Mouse (Mus musculus) embryonic facial prominence, embryonic 13.5 days (tissue): Measurements from ENCODE around the gene Trappc10. TPM values are rescaled to one million over a fixed set of nuclear protein-coding genes. Genes with fewer than 3 reads are reported as not detected.

Experiments
- ATAC-seq: fragments of 200-750 bp; cut with Nextera tagmentation; 2 replicates; pipeline ENCODE4 v1.8.0; 2017; ENCODE audit warnings: low read depth; ENCODE audit not compliant: insufficient number of reproducible peaks, insufficient read depth, low FRiP score, low TSS enrichment
- H3K27ac ChIP-seq: fragments of 300-500 bp; sonication (generic); 2 replicates; pipeline ENCODE4 v1.5.1; 2015; ENCODE audit warnings: moderate library complexity, mild to moderate bottlenecking, inconsistent platforms
- H3K27me3 ChIP-seq: fragments of 300-500 bp; sonication (generic); 2 replicates; pipeline ENCODE4 v1.6.1; 2015; ENCODE audit warnings: mild to moderate bottlenecking, inconsistent platforms
- H3K36me3 ChIP-seq: fragments of 300-500 bp; sonication (generic); 2 replicates; pipeline ENCODE4 v1.6.1; 2015; ENCODE audit warnings: mild to moderate bottlenecking, inconsistent platforms
- H3K4me1 ChIP-seq: fragments of 300-500 bp; sonication (generic); 2 replicates; pipeline ENCODE4 v1.6.1; 2015; ENCODE audit warnings: inconsistent platforms
- H3K4me2 ChIP-seq: fragments of 300-500 bp; sonication (generic); 2 replicates; pipeline ENCODE4 v1.6.1; 2015; ENCODE audit warnings: moderate library complexity, mild to moderate bottlenecking, inconsistent platforms
- H3K4me3 ChIP-seq: fragments of 300-500 bp; sonication (generic); 2 replicates; pipeline ENCODE4 v1.5.1; 2015; ENCODE audit warnings: mild to moderate bottlenecking, inconsistent platforms
- H3K9ac ChIP-seq: fragments of 300-500 bp; sonication (generic); 2 replicates; pipeline ENCODE4 v1.6.1; 2015; ENCODE audit warnings: mild to moderate bottlenecking, inconsistent platforms
- H3K9me3 ChIP-seq: fragments of 300-500 bp; sonication (generic); 2 replicates; pipeline ENCODE4 v1.6.1; 2016; ENCODE audit warnings: inconsistent platforms
- WGBS: fragments of 180-500 bp; shearing (Covaris S2); methylation state at CpG from one replicate; pipeline ENCODE4 v1.1.7; 2015; ENCODE audit warnings: mixed read lengths; 5-methylcytosine and 5-hydroxymethylcytosine counted together
- polyA plus RNA-seq: library from polyadenylated mRNA; unstranded; fragments of >200 nt; fragmentation: Nextera tagmentation; extraction: Ambion mirVana; gene quantifications from 2 replicates; pipeline ENCODE4 v1.2.1, GENCODE M21; 2015

Gene Trappc10
- polyA plus RNA-seq, result 12.0 and 14.5 TPM in 2 replicates

DNA sequence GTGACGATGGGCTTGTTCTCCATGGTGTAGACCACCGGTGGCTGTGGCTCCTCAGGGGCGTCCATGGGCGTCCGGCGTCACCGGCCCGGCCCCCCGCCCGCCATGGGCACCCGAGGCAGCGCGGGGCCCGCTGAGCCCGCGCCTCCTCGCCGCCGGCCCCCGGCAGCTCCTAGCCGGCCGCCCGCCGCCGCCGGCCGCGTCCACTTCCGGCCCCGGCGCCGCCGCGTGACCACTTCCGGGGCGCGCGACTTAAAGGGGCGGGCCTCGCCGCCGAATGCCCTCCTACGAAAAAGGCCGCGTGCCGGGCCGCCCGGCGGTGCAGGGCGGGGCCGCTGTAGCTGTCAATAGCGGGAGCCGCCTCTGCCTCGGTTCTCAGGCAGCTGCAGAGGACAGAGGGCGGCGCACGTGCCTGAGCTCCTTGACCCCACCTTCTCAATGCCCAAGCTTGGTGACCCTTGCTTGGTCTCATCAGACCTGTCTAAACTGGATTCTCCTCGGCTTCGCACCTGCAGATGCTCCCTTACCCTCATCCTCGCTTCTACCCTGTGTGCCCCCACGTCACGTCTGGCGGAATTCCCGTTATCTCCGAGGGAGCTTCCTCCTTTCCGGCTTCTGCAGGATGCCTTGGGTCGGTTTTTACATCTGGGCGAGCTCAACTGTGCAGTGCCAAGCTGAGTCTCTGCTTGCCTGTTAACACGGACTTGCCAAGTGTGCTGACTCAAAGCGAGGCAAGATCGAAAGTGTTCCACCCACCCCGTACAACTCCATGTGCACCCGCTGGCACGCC lies at the start of gene Trappc10:
Gene Trappc10, minus strand, starts transcription at position 204 of the 787 bp plus-strand sequence.
- Histone ChIP-seq H3K27me3 (no peaks in the 10 kb centered on the region), H3K27ac (peak within 1 kb of the TSS; percentile 12; the same call in 1 of the 2 replicates), H3K4me3 (peak within 1 kb of the TSS; percentile 83), H3K9me3 (no peaks in the 10 kb centered on the region), H3K36me3 (no peaks in the 10 kb centered on the region), H3K4me2 (peak within 1 kb of the TSS; percentile 94), H3K9ac (peak within 1 kb of the TSS; percentile 87), H3K4me1 (peaks cover 16% of the 10 kb centered on the region)
- ATAC-seq, result peak; percentile 92
- under 1% methylated on average over 71 of the region's 74 CpGs for WGBS

DNA sequence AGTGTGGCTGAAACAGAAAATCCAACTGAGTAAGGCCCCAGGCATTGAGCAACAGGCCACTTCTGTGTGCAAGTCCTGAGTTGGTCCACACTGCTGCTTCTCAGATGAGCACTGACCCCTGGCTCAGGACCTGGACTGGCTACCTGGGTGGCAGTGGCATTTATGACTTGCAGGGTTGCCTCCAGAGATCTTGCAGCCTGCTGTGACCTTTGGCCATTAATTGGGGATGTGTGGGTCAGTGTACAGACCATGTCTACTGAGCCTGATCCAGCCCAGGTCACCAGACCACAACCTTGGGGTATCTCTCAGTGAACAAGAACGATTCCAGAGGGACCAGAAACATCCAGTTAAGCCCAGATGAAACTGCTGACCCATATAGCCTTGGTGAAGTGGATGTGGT lies 49.1 kb upstream of the Trappc10 start:
- Histone ChIP-seq H3K4me3 (no peak overlapping the region), H3K4me2 (no peak overlapping the region), H3K4me1 (peaks cover 44% of the 10 kb centered on the region), H3K9ac (no peak overlapping the region), H3K27ac (no peak overlapping the region), H3K9me3 (no peaks in the 10 kb centered on the region), H3K27me3 (no peaks in the 10 kb centered on the region), H3K36me3 (no peaks in the 10 kb centered on the region)
- ATAC-seq, result no peak
- WGBS, result 61% methylated on average over 1 of the region's 1 CpGs

DNA sequence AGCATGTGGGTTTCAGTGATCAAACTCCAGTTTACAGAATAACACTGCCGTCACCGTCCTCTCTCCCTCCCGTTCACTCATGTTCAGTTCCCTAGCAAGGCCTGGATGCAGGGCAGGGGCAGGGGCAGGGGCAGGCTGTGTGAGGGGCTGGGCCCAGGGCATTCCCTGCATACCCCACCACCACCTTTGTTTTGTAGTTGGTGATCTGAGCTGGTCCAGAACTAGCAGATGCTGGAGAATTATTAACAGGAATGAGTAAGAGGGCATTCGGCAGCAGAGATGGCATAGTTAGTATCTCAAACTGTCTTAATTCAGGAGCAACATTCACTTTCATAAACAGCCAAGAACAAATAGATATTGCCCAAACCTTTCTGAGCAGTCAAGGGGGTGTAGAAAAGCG lies 47.9 kb upstream of the Trappc10 start:
- Histone ChIP-seq H3K4me3 (no peak overlapping the region), H3K9ac (no peak overlapping the region), H3K4me2 (no peak overlapping the region), H3K9me3 (no peaks in the 10 kb centered on the region), H3K4me1 (peaks cover 32% of the 10 kb centered on the region), H3K27me3 (no peaks in the 10 kb centered on the region), H3K27ac (no peak overlapping the region), H3K36me3 (peaks cover 7% of the 10 kb centered on the region)
- 88% methylated on average over 5 of the region's 5 CpGs for WGBS
- no peak for ATAC-seq

DNA sequence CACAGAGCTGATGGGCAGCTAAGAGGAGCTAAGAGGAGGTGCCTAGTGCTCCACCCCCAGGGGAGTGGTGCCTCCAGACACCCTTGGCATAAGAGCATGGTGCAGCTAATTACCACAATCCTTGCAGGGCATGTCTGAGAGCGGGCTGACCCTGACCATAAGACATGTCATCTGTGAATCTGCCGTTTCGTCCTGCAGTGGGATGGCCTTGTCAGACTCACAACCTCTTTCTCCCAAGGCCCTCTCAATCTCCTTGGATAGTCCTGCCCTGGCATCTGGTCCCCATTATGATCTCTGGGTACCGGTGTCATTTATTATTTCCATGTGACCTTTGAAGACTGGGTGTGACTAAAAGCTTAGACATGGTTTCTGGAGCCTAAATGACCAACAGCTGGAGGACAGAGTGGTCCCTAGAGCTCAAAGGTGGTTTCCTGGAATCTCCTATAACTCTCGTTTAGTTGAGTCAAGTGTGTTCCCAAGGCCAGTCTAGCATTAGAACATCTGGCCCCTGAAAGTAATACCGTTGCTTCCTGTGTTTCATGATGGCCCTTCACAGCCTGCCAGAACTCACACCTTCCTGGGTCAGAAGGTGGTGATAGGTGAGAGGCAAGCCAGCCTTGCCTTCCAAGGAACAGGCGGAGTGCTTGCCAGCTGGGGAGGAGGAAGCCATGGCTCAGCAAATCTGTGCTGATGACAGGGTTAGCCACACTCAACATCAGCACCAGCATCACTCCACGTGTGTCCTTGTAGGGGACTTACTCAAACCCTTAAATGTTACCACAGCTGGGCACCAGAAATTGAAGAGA lies 46.5 kb upstream of the Trappc10 start:
- WGBS, result 39% methylated on average over 8 of the region's 8 CpGs
- ATAC-seq, result no peak

DNA sequence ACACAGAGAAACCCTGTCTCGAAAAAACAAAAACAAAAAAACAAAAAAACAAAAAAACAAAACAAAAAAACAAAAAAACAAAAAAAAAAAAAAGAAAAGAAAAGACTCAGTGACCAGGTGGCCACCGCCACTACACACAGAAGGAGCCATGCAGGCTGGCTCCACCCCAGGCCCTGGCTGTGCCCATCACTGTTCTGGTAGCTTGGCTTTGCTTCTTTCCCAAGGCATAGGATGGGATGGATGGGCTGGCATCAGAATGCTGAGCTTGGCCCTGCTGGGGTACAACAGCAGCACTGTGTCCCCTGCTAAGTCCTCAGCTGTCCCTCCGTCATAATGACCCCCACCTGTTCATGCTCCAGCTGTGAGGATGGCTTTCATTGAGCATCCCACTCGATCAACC lies 44.5 kb upstream of the Trappc10 start:
- H3K4me1 ChIP-seq, result peaks cover 15% of the 10 kb centered on the region
- H3K4me2 ChIP-seq, result no peak overlapping the region
- no peak for ATAC-seq
- H3K27ac ChIP-seq, result no peak overlapping the region
- no peak overlapping the region for H3K4me3 ChIP-seq
- H3K27me3 ChIP-seq, result no peaks in the 10 kb centered on the region
- H3K9ac ChIP-seq, result no peak overlapping the region
- WGBS, result 73% methylated on average over 4 of the region's 4 CpGs
- H3K9me3 ChIP-seq, result no peaks in the 10 kb centered on the region
- peaks cover 36% of the 10 kb centered on the region for H3K36me3 ChIP-seq

More for the DNA sequence above, 46.5 kb upstream of the Trappc10 start:
- Histone ChIP-seq H3K9me3 (no peaks in the 10 kb centered on the region), H3K4me1 (peaks cover 27% of the 10 kb centered on the region), H3K4me3 (no peak overlapping the region), H3K36me3 (peaks cover 22% of the 10 kb centered on the region), H3K9ac (no peak overlapping the region), H3K27ac (no peak overlapping the region), H3K4me2 (no peak overlapping the region), H3K27me3 (no peaks in the 10 kb centered on the region)

DNA sequence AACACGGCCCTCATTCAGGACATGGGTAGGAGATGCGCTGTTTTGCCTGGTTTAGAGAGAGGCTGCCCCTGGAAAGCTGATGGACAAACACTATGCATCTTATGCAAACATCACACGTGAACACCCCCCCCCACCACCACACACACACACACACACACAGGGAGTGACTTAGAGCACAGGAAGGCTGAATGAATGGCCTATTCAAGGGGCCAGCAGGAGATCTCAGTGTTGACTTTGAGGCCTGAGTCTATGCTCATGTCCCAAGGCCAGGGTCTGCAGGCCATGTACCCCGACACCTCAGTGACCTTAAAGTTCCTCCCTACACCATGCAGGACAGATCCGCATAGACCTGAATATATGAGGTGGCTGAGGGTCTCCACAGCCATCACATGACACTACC lies 43.7 kb upstream of the Trappc10 start:
- WGBS, result 91% methylated on average over 5 of the region's 5 CpGs
- H3K9ac ChIP-seq, result no peak overlapping the region
- no peak for ATAC-seq

DNA sequence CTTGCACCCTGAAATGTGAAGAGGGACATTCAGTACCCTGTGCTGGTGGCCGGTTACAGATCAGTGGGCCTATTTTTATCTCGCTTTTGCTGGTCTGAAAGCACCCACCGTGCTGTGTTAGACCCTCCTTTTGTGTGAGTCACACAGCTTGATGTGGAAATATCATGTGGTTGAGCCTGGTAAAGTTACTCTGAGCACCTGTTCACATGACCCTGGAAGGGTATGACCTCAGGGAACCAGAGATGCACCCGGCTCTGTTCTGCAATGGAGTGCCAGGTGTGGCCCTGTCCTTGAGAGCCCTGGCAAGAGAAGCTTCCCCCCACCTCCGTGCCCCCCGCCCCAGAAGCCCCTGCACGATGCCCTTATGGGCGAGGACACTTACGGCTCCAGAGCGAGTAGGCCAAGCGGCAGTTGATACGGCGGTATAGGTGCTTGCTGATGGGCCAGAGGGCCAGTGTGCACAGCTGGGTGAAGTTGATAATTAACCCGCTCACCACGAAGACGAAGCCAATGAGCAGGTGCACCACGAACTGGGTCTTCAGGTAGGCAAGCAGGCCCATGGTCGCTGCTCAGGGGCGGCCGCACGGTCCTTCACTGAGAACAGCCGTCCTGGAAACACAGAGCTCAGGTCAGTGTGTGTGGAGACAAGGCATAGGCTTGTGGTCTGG lies 43.2 kb upstream of the Trappc10 start:
- Histone ChIP-seq H3K4me2 (no peak overlapping the region), H3K4me3 (no peak overlapping the region), H3K27me3 (no peaks in the 10 kb centered on the region), H3K4me1 (peaks cover 15% of the 10 kb centered on the region), H3K9me3 (no peaks in the 10 kb centered on the region), H3K36me3 (peaks cover 47% of the 10 kb centered on the region), H3K9ac (no peak overlapping the region), H3K27ac (no peak overlapping the region)
- WGBS, result 94% methylated on average over 22 of the region's 22 CpGs
- ATAC-seq, result no peak

More for the DNA sequence above, 43.7 kb upstream of the Trappc10 start:
- H3K36me3 ChIP-seq, result peaks cover 43% of the 10 kb centered on the region
- no peak overlapping the region for H3K27ac ChIP-seq
- H3K4me1 ChIP-seq, result peaks cover 15% of the 10 kb centered on the region
- H3K9me3 ChIP-seq, result no peaks in the 10 kb centered on the region
- no peaks in the 10 kb centered on the region for H3K27me3 ChIP-seq
- no peak overlapping the region for H3K4me3 ChIP-seq
- H3K4me2 ChIP-seq, result no peak overlapping the region

DNA sequence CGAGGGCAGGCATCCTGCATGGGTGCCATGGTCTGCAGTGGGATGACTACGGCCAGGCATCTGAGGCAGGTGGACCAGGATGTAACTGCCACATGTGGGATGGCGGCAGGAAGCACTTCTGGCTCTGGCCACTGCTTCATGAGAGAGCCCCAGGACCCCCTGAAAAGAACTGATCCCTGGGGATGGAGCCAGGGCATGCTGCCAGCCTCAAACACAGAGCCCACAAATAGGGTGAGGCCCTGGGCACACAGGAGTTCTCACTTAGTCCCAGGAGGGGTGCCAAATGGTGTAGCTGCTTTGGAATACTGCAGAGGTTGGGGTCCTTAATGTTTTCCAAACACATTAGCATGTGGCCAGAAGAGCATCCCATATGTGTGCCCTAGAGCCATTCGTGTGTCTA lies 41.5 kb upstream of the Trappc10 start:
- H3K4me3 ChIP-seq, result no peak overlapping the region
- 93% methylated on average over 4 of the region's 4 CpGs for WGBS
- H3K9me3 ChIP-seq, result no peaks in the 10 kb centered on the region
- no peak overlapping the region for H3K27ac ChIP-seq
- peaks cover 5% of the 10 kb centered on the region for H3K4me1 ChIP-seq
- ATAC-seq, result no peak
- no peaks in the 10 kb centered on the region for H3K27me3 ChIP-seq
- no peak overlapping the region for H3K4me2 ChIP-seq
- H3K36me3 ChIP-seq, result peaks cover 63% of the 10 kb centered on the region
- no peak overlapping the region for H3K9ac ChIP-seq

DNA sequence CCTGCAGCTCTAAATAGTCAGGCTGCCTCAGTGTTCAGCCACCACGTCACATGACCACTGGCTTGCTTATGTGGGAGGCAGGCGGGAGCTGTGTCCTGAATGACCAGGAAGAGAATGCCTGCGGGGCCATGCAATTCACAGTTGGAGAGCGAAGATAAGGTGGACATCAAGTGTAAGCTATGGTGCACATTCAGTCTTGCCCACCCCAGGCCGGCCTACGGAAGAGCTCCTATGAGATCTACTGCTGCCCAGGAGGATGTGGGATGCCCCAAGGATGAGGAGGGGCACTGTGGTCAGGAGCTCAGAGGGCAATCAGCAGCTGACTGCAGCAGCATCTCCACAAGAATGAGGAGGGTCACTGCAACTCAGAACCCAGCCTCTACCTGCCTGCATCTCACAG lies 41.0 kb upstream of the Trappc10 start:
- WGBS, result 92% methylated on average over 6 of the region's 6 CpGs
- Histone ChIP-seq H3K4me2 (no peak overlapping the region), H3K36me3 (peaks cover 68% of the 10 kb centered on the region), H3K4me1 (no peaks in the 10 kb centered on the region), H3K27ac (no peak overlapping the region), H3K9me3 (no peaks in the 10 kb centered on the region), H3K27me3 (no peaks in the 10 kb centered on the region), H3K4me3 (no peak overlapping the region), H3K9ac (no peak overlapping the region)
- no peak for ATAC-seq

DNA sequence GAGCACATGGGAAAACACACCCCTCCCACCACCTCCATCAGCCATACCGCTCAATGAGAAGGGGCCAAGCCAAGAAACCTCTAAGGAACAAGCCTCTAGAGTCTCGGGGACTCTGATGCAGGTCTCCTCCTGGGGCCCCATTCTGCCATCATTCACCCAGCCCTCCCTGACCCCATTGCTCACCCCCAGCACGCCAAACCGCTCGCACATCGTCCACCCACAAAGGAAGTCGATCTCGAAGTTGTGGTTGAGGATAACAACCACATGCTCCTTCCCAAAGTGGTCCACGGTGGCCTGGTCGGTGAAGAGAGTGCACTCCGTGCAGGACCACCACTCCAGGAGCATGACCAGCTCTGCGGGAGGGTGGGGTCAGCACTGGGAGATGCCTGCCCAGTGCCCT lies 40.4 kb upstream of the Trappc10 start:
- Histone ChIP-seq H3K9me3 (no peaks in the 10 kb centered on the region), H3K4me2 (no peak overlapping the region), H3K4me3 (no peak overlapping the region), H3K27me3 (no peaks in the 10 kb centered on the region), H3K36me3 (peaks cover 73% of the 10 kb centered on the region), H3K9ac (no peak overlapping the region), H3K27ac (no peak overlapping the region), H3K4me1 (no peaks in the 10 kb centered on the region)
- WGBS, result 88% methylated on average over 12 of the region's 12 CpGs
- no peak for ATAC-seq

DNA sequence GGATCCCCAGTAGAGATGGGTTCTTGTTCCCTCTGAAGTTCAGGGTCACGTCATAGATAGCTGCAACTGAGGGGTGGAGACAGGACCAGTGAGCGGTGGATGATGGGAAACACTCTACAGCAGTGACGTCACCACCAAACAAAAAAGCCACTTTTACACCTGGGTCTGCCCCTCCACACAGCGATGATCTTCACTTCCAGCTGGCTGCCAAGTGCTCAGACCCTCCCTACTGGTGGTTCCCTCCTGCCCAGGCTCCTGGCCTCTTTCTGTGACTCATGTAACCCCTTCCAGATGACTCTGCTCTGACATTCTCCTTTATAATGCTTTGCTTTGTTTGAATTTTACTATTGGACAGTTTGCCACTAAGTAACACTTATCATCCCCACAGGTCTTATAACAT lies 38.0 kb upstream of the Trappc10 start:
- H3K27me3 ChIP-seq, result no peaks in the 10 kb centered on the region
- H3K4me2 ChIP-seq, result no peak overlapping the region
- no peak overlapping the region for H3K4me3 ChIP-seq
- WGBS, result 86% methylated on average over 4 of the region's 4 CpGs
- no peaks in the 10 kb centered on the region for H3K4me1 ChIP-seq
- no peak overlapping the region for H3K27ac ChIP-seq
- H3K36me3 ChIP-seq, result peaks cover 79% of the 10 kb centered on the region
- H3K9ac ChIP-seq, result no peak overlapping the region
- no peaks in the 10 kb centered on the region for H3K9me3 ChIP-seq
- ATAC-seq, result no peak
